In the genomic region with DNA sequence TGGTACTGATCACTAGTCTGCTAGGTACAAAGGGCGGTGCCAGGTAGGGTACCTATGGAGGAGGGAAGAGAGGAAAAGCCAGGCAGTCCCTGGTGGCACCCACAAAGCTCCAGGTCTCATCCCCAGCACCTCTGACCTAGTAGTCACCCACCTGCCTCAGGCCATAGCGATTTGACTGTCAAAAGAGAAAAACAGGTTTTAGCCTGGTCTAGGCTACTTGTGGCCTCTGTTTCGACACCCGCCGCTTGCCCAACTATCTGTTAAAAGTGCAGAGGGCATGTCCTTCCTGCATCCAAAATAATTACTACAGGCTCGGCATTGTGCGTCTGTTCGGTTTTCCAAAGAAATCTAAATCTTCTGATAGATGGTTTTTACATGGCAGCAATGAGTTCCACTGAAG, we compare ENCODE assay signal across 27 mouse cellular contexts. TPM values are rescaled to one million over a fixed set of nuclear protein-coding genes. Genes with fewer than 3 reads are reported as not detected.
DNase-seq lines count a peak whose midpoint lies in the region; ATAC-seq lines count a peak whose summit lies in the region.
"Had no signal": no experiment of that assay in that cellular context is flagged by ENCODE, and none has a peak within 500 bp of the region (broad histone marks: within the 10 kb centered on the region; RNA-seq: fewer than 3 reads in every experiment).

No protein-coding gene starts in this region.

- H3K27ac ChIP-seq in liver, embryonic 11.5 days (ENCODE audit: low read depth, low read length), result no peak overlapping the region
- 0 out of 2 replicates have a peak overlapping the region, but pooled peaks have one; percentile 26 for H3K27ac ChIP-seq in liver, embryonic 15.5 days (replicated peaks)
- H3K27ac ChIP-seq in forebrain, embryonic 15.5 days (replicated peaks), result no peak overlapping the region
- H3K27ac ChIP-seq: embryonic facial prominence, embryonic 10.5 days; embryonic facial prominence, embryonic 13.5 days; forebrain, embryonic 12.5 days; gastrocnemius, adult 2 months; hindbrain, embryonic 12.5 days; hindbrain, embryonic 15.5 days had no signal

- 84% methylated on average over 8 of the region's 8 CpGs for WGBS in liver, embryonic 11.5 days
- WGBS in liver, embryonic 15.5 days (ENCODE audit: insufficient replicate concordance), result 67% methylated on average over 8 of the region's 8 CpGs
- WGBS in forebrain, embryonic 15.5 days, result 92% methylated on average over 8 of the region's 8 CpGs

- peak; percentile 26 for DNase-seq in liver
- no peak for DNase-seq in liver, embryonic 11.5 days (ENCODE audit: low spot score)
- DNase-seq in fat pad, adult 2 months (ENCODE audit: extremely low read depth, low read depth, low spot score), result peak; percentile 84
- no peak for DNase-seq in frontal cortex, postnatal 25 days (ENCODE audit: low spot score in 2 of 2)
- DNase-seq: adrenal gland, postnatal 25 days; B cell, adult 2 months; cerebellum, adult 11-12 months; cerebellum, adult 8-10 months; cerebellum, postnatal 10 days; cerebellum, postnatal 36 days; embryo, embryonic 11 days; gastrocnemius, adult 2 months; gastrocnemius, postnatal 14 days; heart, adult 11 months had no signal

- no peaks in the 10 kb centered on the region for H3K9me3 ChIP-seq in liver, embryonic 11.5 days (ENCODE audit: control insufficient read depth, low read length)
- H3K9me3 ChIP-seq in liver, embryonic 15.5 days (replicated peaks), result no peaks in the 10 kb centered on the region
- no peaks in the 10 kb centered on the region for H3K9me3 ChIP-seq in forebrain, embryonic 15.5 days
- H3K9me3 ChIP-seq: embryonic facial prominence, embryonic 10.5 days; embryonic facial prominence, embryonic 13.5 days; forebrain, embryonic 12.5 days; hindbrain, embryonic 12.5 days; hindbrain, embryonic 15.5 days had no signal

- H3K36me3 ChIP-seq in liver, embryonic 11.5 days (ENCODE audit: control insufficient read depth, insufficient read depth, low read length), result no peaks in the 10 kb centered on the region; the same call in 1 of the 2 replicates
- H3K36me3 ChIP-seq in liver, embryonic 15.5 days (replicated peaks), result no peaks in the 10 kb centered on the region
- no peaks in the 10 kb centered on the region for H3K36me3 ChIP-seq in forebrain, embryonic 15.5 days
- H3K36me3 ChIP-seq: embryonic facial prominence, embryonic 10.5 days; embryonic facial prominence, embryonic 13.5 days; forebrain, embryonic 12.5 days; G1E; hindbrain, embryonic 12.5 days; hindbrain, embryonic 15.5 days had no signal

- no peaks in the 10 kb centered on the region; the same call in 1 of the 2 replicates for H3K4me1 ChIP-seq in liver, embryonic 11.5 days (replicated peaks; ENCODE audit: control insufficient read depth, insufficient read depth, low read length)
- H3K4me1 ChIP-seq in liver, embryonic 15.5 days (replicated peaks), result peaks cover 31% of the 10 kb centered on the region; the same call in 1 of the 2 replicates
- peaks cover 11% of the 10 kb centered on the region; the same call in 1 of the 2 replicates for H3K4me1 ChIP-seq in forebrain, embryonic 15.5 days
- H3K4me1 ChIP-seq: hindbrain, embryonic 15.5 days had no signal

- H3K4me2 ChIP-seq in liver, embryonic 11.5 days, result no peak overlapping the region
- H3K4me2 ChIP-seq in liver, embryonic 15.5 days, result no peak overlapping the region
- no peak overlapping the region for H3K4me2 ChIP-seq in forebrain, embryonic 15.5 days (replicated peaks)
- H3K4me2 ChIP-seq: embryonic facial prominence, embryonic 13.5 days; forebrain, embryonic 12.5 days; heart, embryonic 11.5 days; hindbrain, embryonic 12.5 days; hindbrain, embryonic 15.5 days had no signal

- H3K9ac ChIP-seq in liver, embryonic 11.5 days (ENCODE audit: low read depth, low read length), result no peak overlapping the region
- H3K9ac ChIP-seq in liver, embryonic 15.5 days, result no peak overlapping the region
- no peak overlapping the region for H3K9ac ChIP-seq in forebrain, embryonic 15.5 days (replicated peaks)
- H3K9ac ChIP-seq: embryonic facial prominence, embryonic 13.5 days; forebrain, embryonic 12.5 days; hindbrain, embryonic 12.5 days; hindbrain, embryonic 15.5 days had no signal

- H3K27me3 ChIP-seq in liver, embryonic 11.5 days (replicated peaks; ENCODE audit: control insufficient read depth, insufficient read depth, low read length), result no peaks in the 10 kb centered on the region
- no peaks in the 10 kb centered on the region for H3K27me3 ChIP-seq in liver, embryonic 15.5 days
- H3K27me3 ChIP-seq in forebrain, embryonic 15.5 days, result no peaks in the 10 kb centered on the region
- H3K27me3 ChIP-seq: CH12.LX; embryonic facial prominence, embryonic 13.5 days; forebrain, embryonic 12.5 days; hindbrain, embryonic 12.5 days; hindbrain, embryonic 15.5 days; Patski had no signal

- ATAC-seq in liver, embryonic 11.5 days (replicated peaks; ENCODE audit: low FRiP score), result no peak
- peak; percentile 67 for ATAC-seq in liver, embryonic 15.5 days (ENCODE audit: insufficient read depth)
- ATAC-seq in megakaryocyte, adult 5-6 weeks (ENCODE audit: poor library complexity, severe bottlenecking), result peak; percentile 33; the same call in 1 of the 2 replicates
- no peak for ATAC-seq in forebrain, embryonic 15.5 days (replicated peaks)
- ATAC-seq: forebrain, embryonic 16.5 days; Patski had no signal

- H3K4me3 ChIP-seq in liver, embryonic 11.5 days (ENCODE audit: low read depth, low read length), result no peak overlapping the region
- no peak overlapping the region for H3K4me3 ChIP-seq in liver, embryonic 15.5 days (replicated peaks)
- H3K4me3 ChIP-seq in forebrain, embryonic 15.5 days, result no peak overlapping the region
- H3K4me3 ChIP-seq: embryonic facial prominence, embryonic 10.5 days; embryonic facial prominence, embryonic 13.5 days; forebrain, embryonic 12.5 days; gastrocnemius, adult 2 months; hindbrain, embryonic 12.5 days; hindbrain, embryonic 15.5 days had no signal

RNA-seq across cellular contexts. Expression of a gene that starts 14.3 kb away (rescaled TPM):
- 21.2 and 24.8 TPM in 2 replicates for polyA plus RNA-seq in liver, embryonic 11.5 days (2014; fragmentation: Nextera tagmentation; extraction: Ambion mirVana)
- 37.5 and 47.3 TPM in 2 replicates for polyA plus RNA-seq in liver, embryonic 15.5 days (2015; fragmentation: Nextera tagmentation; extraction: Ambion mirVana)
- 1.0 and 1.5 TPM in 2 replicates for total RNA-seq in megakaryocyte, adult 5-6 weeks (2015)
- total RNA-seq in megakaryocyte, adult 5-6 weeks (2017), result 0.37 and 1.1 TPM in 2 replicates
- polyA plus RNA-seq in forebrain, embryonic 15.5 days (2015; fragmentation: Nextera tagmentation; extraction: Ambion mirVana), result 7.9 and 8.4 TPM in 2 replicates
- polyA plus RNA-seq: G1E had no signal

RNA-seq across cellular contexts. Expression of a gene that starts 48.0 kb away (rescaled TPM):
- polyA plus RNA-seq in liver, embryonic 11.5 days (2014; fragmentation: Nextera tagmentation; extraction: Ambion mirVana), result 93.7 and 99.4 TPM in 2 replicates
- 56.5 and 59.9 TPM in 2 replicates for polyA plus RNA-seq in liver, embryonic 15.5 days (2015; fragmentation: Nextera tagmentation; extraction: Ambion mirVana)
- total RNA-seq in megakaryocyte, adult 5-6 weeks (2015), result 189 and 201 TPM in 2 replicates
- 259 and 283 TPM in 2 replicates for total RNA-seq in megakaryocyte, adult 5-6 weeks (2017)
- polyA plus RNA-seq in forebrain, embryonic 15.5 days (2015; fragmentation: Nextera tagmentation; extraction: Ambion mirVana), result 15.2 and 18.1 TPM in 2 replicates

Comparison
In these comparisons a context has a peak if more than half of its experiments do, and no peak if none do; other contexts are left out.
1. DNase-seq: peak in liver (single experiment) and fat pad, adult 2 months (single experiment); none in liver, embryonic 11.5 days (single experiment) and frontal cortex, postnatal 25 days (0 of 2).
2. ATAC-seq: peak in liver, embryonic 15.5 days (single experiment) and megakaryocyte, adult 5-6 weeks (single experiment); none in liver, embryonic 11.5 days (single experiment) and forebrain, embryonic 15.5 days (single experiment).